Mouse (Mus musculus): ENCODE data around the gene Gdpgp1.

The Gdpgp1 gene

GRCm38 (mm10) chr7:80199286-80199685, 33.4 kb upstream of the Gdpgp1 start:
- no peak for DNase-seq (ENCODE audit: low read depth in 1 of 2, low spot score in 2 of 2)

- no peak for DNase-seq (ENCODE audit: low read depth in 1 of 2, low spot score in 2 of 2)
These were observed 32.6 kb upstream of the Gdpgp1 start for GRCm38 (mm10) chr7:80199851-80200587.

DNA sequence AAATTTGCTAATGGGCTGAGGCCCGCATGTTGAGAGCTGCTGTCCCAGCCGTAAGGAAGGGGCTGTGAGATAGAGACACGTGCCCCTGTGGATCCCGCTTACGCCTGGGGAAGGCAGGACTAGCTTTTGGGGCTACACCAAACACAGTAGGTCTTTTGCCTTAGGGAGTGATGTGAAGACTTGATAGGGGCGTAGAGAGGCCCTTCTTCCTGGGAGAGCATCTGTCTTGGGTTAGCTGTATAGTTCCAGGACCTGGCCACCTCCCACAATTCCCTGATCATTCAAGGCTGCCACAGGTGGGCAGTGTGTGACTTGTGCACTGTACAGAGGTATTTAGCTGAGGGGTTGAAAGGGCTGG, 32.1 kb upstream of the Gdpgp1 start:
- no peak for DNase-seq (ENCODE audit: low read depth in 1 of 2, low spot score in 2 of 2)

DNA sequence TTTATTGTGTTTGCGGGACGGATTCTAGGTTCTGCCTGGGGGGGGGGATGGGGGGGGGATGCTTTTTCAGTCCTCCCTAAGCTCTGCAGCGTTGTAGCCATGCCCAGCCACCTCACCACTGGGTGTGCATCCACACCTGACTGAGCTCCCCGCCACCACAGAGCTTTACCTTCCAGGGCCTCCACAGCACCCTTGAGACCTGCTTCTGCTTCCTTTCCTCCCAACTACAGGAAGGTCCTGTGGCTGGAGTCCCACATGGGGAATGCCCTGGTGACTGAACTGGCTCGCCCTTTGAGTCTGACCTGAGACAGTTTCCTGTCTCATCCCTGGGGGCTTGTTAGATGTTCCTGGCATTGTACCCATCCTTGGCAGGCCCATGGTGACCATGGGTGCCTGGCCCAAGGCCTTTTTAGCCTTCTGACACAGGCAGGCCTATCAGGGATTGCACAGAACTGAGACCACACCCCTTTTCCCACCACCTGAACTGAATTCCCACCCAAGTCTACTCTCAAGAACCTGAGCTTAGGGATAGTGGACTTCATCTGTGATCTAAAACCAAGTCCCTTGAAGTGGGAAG, 31.6 kb upstream of the Gdpgp1 start:
- DNase-seq (ENCODE audit: low read depth in 1 of 2, low spot score in 2 of 2), result no peak

GRCm38 (mm10) chr7:80201888-80202540, 30.7 kb upstream of the Gdpgp1 start:
- no peak for DNase-seq (ENCODE audit: low read depth in 1 of 2, low spot score in 2 of 2)

DNA sequence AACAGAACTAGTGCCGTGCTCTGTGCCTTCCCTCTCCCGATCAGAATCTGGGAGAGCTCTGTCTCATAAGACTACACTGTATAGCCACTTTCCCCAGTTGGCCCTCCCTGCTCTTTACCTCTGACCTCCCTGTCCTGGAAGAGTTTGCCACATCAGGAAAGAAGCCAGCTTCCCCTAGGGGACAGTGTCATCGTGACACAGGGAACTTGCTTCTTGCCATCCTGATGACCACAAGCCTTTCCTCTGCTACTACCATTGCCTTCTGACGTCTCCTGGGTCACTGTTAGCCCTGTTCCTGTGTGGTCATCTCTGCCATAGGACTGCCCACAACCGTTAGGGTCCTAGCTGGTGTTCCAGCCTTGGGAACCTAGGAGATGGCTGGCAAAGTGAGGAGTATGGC, 29.7 kb upstream of the Gdpgp1 start:
- no peak for DNase-seq (ENCODE audit: low read depth in 1 of 2, low spot score in 2 of 2)

DNA sequence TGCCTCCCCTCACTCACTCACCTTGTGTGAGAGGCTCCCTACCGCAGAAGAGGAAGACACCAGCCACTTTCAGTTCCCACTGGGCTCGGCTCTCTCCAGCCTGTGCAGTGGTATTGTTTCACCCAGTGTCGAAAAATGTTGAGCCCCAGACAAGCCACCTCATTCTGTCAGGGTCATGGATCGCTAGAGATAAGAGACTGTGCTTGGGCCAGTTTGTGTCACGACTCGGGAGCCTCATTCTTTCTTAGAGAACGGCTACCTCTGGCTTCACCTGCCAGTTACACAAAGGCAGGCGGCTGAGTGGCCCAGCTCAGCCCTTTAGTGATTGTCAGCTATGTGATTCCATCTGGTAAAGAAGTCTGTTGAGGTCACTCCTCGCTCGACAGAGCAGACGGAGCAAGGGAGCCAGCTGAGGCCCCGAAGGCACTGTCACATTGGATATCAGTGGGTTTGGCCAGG, 29.0 kb upstream of the Gdpgp1 start:
- DNase-seq (ENCODE audit: low read depth in 1 of 2, low spot score in 2 of 2), result peak; percentile 36 to 51

DNA sequence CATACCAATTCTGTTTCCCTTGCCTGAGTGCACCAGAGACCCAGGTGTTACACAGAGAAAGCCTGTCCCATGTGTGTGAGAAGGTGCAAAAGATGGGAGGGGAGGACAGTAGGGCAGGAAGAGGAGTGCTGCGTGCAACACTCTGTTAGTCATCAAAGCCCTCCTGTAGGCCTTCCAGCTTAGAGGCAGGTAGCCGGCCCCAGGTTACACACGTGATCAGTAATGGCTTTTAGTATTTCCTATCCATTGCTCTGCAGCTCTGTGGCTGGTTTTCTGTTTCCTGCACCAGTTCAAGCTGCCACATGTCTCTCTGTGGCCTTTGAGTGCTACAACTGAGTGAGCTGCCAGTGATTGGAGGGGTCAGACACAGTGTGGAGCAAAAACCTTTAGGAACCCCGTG, 28.3 kb upstream of the Gdpgp1 start:
- no peak for DNase-seq (ENCODE audit: low read depth in 1 of 2, low spot score in 2 of 2)

GRCm38 (mm10) chr7:80204961-80205360, 27.7 kb upstream of the Gdpgp1 start:
- no peak for DNase-seq (ENCODE audit: low read depth in 1 of 2, low spot score in 2 of 2)

GRCm38 (mm10) chr7:80205705-80206589, 26.7 kb upstream of the Gdpgp1 start:
- no peak for DNase-seq (ENCODE audit: low read depth in 1 of 2, low spot score in 2 of 2)

GRCm38 (mm10) chr7:80207314-80207731, 25.3 kb upstream of the Gdpgp1 start:
- no peak for DNase-seq (ENCODE audit: low read depth in 1 of 2, low spot score in 2 of 2)

DNA sequence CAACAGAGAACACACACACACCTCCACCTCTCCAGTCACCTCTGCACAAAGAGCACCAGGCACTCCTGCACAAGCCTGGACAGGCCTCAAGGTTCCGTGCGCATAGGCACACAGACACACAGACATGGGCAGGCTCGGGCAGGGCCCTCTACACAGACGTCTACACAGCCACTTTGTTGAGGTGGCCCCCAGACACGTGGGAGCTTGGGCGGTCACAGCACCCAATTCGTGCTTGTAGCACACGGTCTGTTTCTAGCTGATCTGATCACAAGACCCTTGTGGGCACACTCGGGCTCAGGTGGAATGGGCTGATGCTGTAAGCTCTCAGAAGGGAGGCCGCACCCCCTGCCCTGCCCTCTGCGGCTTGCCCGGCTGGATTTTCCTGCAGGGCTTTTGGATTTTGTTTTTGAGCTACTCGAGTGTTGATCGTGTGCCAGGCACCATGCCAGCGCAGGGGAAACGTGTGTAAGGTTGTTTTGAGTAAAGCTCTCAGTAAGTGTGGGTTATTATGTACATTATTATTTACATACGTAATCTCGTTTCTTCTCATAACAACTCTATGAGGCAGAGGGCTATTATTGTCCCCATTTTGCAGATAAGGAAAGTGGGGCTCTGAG, 24.5 kb upstream of the Gdpgp1 start:
- no peak for DNase-seq (ENCODE audit: low read depth in 1 of 2, low spot score in 2 of 2)

DNA sequence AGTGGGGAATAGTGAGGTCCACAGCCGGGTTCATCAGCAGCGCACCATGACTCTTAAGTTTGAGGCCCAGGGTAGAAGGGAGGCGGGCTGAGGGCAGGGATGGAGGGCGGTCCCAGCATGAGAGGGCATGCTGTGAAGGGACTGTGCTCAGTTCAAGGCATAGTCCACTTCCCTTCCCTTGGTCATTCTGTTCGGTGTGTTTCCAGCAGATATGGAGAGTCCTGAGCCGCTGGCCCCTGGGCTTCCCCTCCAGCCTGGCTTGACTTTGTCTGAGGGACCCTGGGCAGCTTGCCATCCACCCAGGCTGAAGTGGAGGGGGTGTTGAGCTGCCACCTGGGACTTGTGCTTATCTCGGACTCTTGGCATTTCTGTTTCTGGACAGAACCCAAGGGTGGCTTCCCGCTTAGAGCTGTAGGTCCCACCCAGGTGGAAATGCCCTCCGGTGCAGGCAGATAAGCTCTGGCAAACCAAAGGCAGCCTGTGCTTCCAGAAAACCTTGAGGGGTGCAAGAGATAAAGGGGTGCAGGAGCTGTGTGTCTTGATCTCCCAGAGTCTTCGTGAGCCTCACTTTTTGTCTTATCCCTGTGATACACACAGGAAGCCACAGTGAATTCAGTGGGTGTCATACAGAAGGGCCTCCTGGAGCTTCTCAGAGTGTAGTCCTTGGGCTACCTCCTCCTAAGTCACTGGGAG, 23.8 kb upstream of the Gdpgp1 start:
- DNase-seq (ENCODE audit: low read depth in 1 of 2, low spot score in 2 of 2), result no peak

GRCm38 (mm10) chr7:80209669-80210068, 23.0 kb upstream of the Gdpgp1 start:
- peak; percentile 56 to 61 for DNase-seq (ENCODE audit: low read depth in 1 of 2, low spot score in 2 of 2)

DNA sequence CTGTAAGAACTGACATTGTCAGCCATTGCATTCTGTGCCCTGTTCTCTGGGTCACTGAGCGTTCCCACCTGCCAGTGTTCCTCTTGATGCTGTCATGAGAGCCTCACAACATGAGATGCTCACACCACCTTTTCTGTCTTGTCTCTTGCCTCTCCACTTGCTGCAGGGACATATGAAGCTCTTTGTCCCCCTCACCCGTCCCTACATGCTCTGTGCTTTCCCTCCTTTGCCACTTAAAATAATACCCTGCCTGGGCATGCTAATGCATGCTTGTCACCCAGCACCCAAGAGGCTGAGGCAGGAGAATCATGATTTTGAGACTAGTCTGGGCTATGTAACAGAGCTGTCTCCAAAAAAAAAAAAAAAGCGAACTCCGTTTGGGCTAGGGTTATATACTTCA, 21.7 kb upstream of the Gdpgp1 start:
- no peak for DNase-seq (ENCODE audit: low read depth in 1 of 2, low spot score in 2 of 2)

- no peak for DNase-seq (ENCODE audit: low read depth in 1 of 2, low spot score in 2 of 2)
These were observed 19.1 kb upstream of the Gdpgp1 start for GRCm38 (mm10) chr7:80213604-80214003.

DNA sequence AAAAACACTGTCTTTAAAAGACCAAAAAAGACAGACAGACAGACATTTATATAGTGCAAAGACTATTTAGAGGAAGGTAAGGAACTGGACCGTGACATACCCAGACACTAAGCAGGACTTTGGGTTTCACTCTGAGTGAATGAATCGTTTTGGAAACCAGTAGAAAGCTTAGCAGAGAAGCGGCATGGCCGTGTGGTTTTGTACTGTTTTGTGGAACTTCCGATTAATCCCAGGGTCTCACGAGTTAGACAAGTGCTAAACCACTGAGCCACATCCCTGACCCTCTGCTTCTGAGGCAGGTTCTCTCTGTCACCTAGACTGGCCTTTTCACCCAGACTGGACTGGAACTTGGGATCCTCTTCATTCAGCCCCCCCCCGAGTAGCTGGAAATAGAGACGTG, 18.2 kb upstream of the Gdpgp1 start:
- DNase-seq (ENCODE audit: low read depth in 1 of 2, low spot score in 2 of 2), result no peak

GRCm38 (mm10) chr7:80215398-80215797, 17.3 kb upstream of the Gdpgp1 start:
- peak in 1 of 2 experiments; percentile 69 for DNase-seq (ENCODE audit: low read depth in 1 of 2, low spot score in 2 of 2)

GRCm38 (mm10) chr7:80216566-80216965, 16.1 kb upstream of the Gdpgp1 start:
- no peak for DNase-seq (ENCODE audit: low read depth in 1 of 2, low spot score in 2 of 2)

GRCm38 (mm10) chr7:80218666-80219065, 14.0 kb upstream of the Gdpgp1 start:
- DNase-seq (ENCODE audit: low read depth in 1 of 2, low spot score in 2 of 2), result no peak
